Mouse (Mus musculus) liver, embryonic 15.5 days (tissue): ENCODE data around the gene Stat2. TPM values are rescaled to one million over a fixed set of nuclear protein-coding genes. Genes with fewer than 3 reads are reported as not detected.
"Not testable (repeated sequence)": the region's sequence is repeated elsewhere in the genome, so short reads cannot be mapped to it uniquely, and the experiment has no call there.

Source experiments
- ATAC-seq: fragments of 200-750 bp; cut with Nextera tagmentation; 2 replicates; pipeline ENCODE4 v1.8.0; 2017; ENCODE audit warnings: moderate number of reproducible peaks, mild to moderate bottlenecking, moderate library complexity; ENCODE audit not compliant: insufficient read depth
- H3K27ac ChIP-seq: fragments of 300-500 bp; sonication (generic); replicated peaks from 2 replicates; pipeline ENCODE4 v1.5.1; 2015; ENCODE audit warnings: mild to moderate bottlenecking, inconsistent platforms
- H3K27me3 ChIP-seq: fragments of 300-500 bp; sonication (generic); 2 replicates; pipeline ENCODE4 v1.6.1; 2015; ENCODE audit warnings: mild to moderate bottlenecking, inconsistent platforms
- H3K36me3 ChIP-seq: fragments of 300-500 bp; sonication (generic); replicated peaks from 2 replicates; pipeline ENCODE4 v1.6.1; 2015; ENCODE audit warnings: moderate library complexity, mild to moderate bottlenecking, inconsistent platforms
- H3K4me1 ChIP-seq: fragments of 300-500 bp; sonication (generic); replicated peaks from 2 replicates; pipeline ENCODE4 v1.6.1; 2015; ENCODE audit warnings: inconsistent platforms
- H3K4me2 ChIP-seq: fragments of 300-500 bp; sonication (generic); 2 replicates; pipeline ENCODE4 v1.6.1; 2015; ENCODE audit warnings: moderate library complexity, mild to moderate bottlenecking, inconsistent platforms
- H3K4me3 ChIP-seq: fragments of 300-500 bp; sonication (generic); replicated peaks from 2 replicates; pipeline ENCODE4 v1.5.1; 2015; ENCODE audit warnings: mild to moderate bottlenecking, inconsistent platforms
- H3K9ac ChIP-seq: fragments of 300-500 bp; sonication (generic); 2 replicates; pipeline ENCODE4 v1.6.1; 2015; ENCODE audit warnings: moderate library complexity, mild to moderate bottlenecking, inconsistent platforms
- H3K9me3 ChIP-seq: fragments of 300-500 bp; sonication (generic); replicated peaks from 2 replicates; pipeline ENCODE4 v1.6.1; 2016; ENCODE audit warnings: inconsistent platforms
- WGBS: fragments of 180-500 bp; shearing (Covaris S2); methylation state at CpG from one replicate; pipeline ENCODE4 v1.1.7; 2015; ENCODE audit warnings: mixed read lengths; ENCODE audit not compliant: insufficient replicate concordance; 5-methylcytosine and 5-hydroxymethylcytosine counted together
- polyA plus RNA-seq: library from polyadenylated mRNA; unstranded; fragments of >200 nt; fragmentation: Nextera tagmentation; extraction: Ambion mirVana; gene quantifications from 2 replicates; pipeline ENCODE4 v1.2.1, GENCODE M21; 2015

The Stat2 gene
- polyA plus RNA-seq, 1 experiment from 2014 or later, result 6.8 TPM

DNA sequence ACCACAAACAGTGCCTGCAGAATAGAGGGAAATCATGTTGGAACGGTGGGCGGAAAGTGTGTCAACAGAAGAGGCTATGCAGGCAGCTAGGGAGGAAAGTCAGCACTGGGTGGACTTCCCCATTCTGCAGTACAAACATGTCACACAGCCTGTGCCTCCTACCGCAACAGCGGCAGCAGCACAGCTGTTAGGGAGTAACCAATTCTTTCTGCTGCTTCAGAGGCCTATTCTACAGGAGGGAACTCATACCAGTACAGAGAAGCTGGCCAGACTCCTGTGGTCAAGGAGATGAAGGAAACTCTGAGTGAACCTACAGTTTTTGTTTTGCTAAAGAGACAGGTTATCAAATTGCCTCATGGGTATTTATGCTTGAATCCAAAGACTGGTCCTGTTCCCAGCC lies 11.4 kb upstream of the Stat2 start:
- 13% methylated on average over 4 of the region's 4 CpGs for WGBS
- no peak overlapping the region for H3K4me3 ChIP-seq
- 0 out of 2 replicates have a peak, but pooled peaks have one; percentile 20 for ATAC-seq

DNA sequence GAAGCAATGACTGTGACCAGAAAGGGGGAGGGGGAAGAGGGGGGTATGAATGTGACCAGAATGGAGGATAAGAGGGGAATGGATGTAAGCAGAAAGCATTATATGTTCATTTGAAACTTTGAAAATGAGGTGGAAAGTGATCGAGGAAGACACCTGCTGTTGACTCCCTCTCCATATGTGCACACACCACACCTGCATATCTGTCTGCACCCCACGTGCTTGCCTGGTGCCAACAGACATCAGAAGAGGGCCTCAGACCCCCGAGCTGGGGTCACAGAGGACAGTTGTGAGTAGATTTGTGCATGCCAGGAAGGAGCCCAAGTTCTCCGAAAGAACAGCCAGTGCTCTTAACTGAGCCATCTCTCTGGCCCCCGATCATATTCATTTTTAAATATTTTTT lies 10.4 kb upstream of the Stat2 start:
- no peak overlapping the region for H3K4me2 ChIP-seq
- no peak for ATAC-seq
- WGBS, result 57% methylated on average over 5 of the region's 5 CpGs

More for the DNA sequence above, 11.4 kb upstream of the Stat2 start:
- Histone ChIP-seq H3K4me2 (no peak overlapping the region), H3K4me1 (peaks cover 11% of the 10 kb centered on the region), H3K9me3 (no peaks in the 10 kb centered on the region), H3K36me3 (no peaks in the 10 kb centered on the region), H3K27ac (peak overlapping the region; percentile 30; the same call in 1 of the 2 replicates), H3K9ac (no peak overlapping the region), H3K27me3 (no peaks in the 10 kb centered on the region)

GRCm38 (mm10) chr10:128260376-128260775 lies 10.0 kb upstream of the Stat2 start:
- 77% methylated on average over 7 of the region's 7 CpGs for WGBS
- not testable (repeated sequence) for ATAC-seq, H3K4me2 ChIP-seq, H3K4me3 ChIP-seq, H3K36me3 ChIP-seq, H3K9ac ChIP-seq, H3K27ac ChIP-seq, H3K9me3 ChIP-seq, H3K27me3 ChIP-seq, H3K4me1 ChIP-seq

More for the DNA sequence above, 10.4 kb upstream of the Stat2 start:
- Histone ChIP-seq H3K27me3 (no peaks in the 10 kb centered on the region), H3K36me3 (no peaks in the 10 kb centered on the region), H3K9me3 (no peaks in the 10 kb centered on the region), H3K4me3 (no peak overlapping the region), H3K4me1 (peaks cover 8% of the 10 kb centered on the region), H3K9ac (no peak overlapping the region), H3K27ac (no peak overlapping the region)

DNA sequence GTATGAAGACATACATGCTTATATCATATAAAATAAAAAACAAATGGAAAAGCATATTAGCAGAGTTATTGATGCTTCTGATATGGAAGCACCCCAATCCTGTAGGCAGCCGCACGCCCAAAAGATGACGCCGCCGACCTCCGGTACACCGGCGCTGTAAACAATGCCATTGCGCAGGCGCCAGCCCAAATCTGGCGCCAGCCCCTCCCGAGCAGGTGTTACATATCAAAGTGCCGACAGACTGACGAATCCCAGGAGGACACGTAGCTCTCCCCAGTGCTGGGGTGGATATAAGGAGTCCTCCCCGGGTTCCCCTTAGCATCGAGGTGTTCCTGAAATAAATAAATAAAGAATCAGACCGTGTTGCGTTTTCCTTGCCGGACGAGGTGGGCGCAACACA lies 8.1 kb upstream of the Stat2 start:
- no peaks in the 10 kb centered on the region for H3K27me3 ChIP-seq
- H3K27ac ChIP-seq, result no peak overlapping the region
- H3K4me2 ChIP-seq, result no peak overlapping the region
- no peak for ATAC-seq
- peaks cover 8% of the 10 kb centered on the region for H3K4me1 ChIP-seq
- no peaks in the 10 kb centered on the region for H3K9me3 ChIP-seq
- no peaks in the 10 kb centered on the region for H3K36me3 ChIP-seq
- no peak overlapping the region for H3K9ac ChIP-seq
- H3K4me3 ChIP-seq, result no peak overlapping the region
- 80% methylated on average over 22 of the region's 22 CpGs for WGBS

DNA sequence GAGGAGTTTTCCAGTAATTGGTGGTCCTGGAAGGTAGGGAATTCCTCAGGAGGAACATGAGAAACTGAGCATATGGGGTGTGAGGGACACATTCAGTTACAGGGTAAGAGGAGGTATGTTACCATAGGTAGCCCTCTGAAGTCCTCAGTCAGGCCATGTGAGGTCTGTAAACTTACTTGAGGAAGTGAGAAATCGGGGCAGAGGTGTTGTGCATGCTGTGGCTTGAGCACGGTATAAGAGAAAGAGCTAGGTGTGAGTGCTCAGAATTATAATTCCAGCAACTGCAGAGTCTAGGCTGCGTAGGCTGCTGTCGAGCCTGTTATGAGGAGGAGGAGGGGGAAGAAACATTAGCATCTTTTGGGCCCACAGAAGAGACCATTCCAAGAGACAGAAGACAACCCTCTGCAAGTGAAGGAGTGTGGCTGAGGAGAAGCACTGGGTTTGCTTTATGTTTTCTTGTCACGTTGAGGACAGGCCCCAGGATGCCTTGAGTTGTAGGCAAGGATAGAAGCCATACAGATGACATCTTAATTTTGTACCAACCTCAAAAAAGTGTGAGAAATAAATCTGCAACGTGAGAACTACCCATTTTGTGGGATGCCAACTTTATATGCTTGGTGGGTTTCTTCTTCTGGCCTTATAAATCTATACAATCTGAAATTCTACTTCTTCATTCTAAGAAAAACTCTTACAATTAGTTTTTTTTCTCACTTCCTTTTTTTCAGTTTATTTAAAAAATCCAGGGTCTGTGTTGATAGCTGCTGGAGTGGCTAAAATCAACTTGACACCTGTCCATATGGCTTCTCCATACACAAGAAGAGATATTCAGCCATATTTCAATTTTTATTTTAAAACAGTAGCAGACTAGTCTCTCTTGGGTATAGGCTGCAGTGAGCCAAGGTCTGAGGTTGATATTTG lies 6.7 kb upstream of the Stat2 start:
- Histone ChIP-seq H3K27ac (no peak overlapping the region), H3K9ac (no peak overlapping the region), H3K4me3 (no peak overlapping the region), H3K4me1 (peaks cover 8% of the 10 kb centered on the region), H3K36me3 (no peaks in the 10 kb centered on the region), H3K27me3 (no peaks in the 10 kb centered on the region), H3K4me2 (no peak overlapping the region), H3K9me3 (no peaks in the 10 kb centered on the region)
- ATAC-seq, result no peak
- WGBS, result 66% methylated on average over 6 of the region's 6 CpGs

DNA sequence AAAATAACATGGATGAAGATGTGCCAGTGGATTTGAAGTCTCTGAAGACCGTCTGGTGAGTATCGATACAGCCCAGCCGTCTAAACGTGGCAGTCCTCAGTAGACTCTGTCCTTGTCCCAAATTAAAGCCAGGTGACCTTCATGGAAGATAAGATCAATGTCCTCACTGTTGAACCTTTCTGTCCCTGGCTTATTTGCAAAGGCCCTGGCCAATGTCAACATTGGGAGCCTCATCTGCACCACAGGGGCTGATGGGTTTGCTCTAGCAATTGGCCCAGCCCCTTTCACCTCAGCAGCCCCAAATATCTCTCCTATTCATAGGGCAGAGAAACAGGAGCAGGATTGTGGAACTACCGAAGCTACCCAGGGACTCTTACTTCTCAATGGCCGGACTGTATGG lies 2.0 kb upstream of the Stat2 start, which contains the start of gene Apof:
TSS of gene Apof (plus strand) at position 301 of the 400 bp plus-strand sequence.
- Histone ChIP-seq H3K4me2 (peak within 1 kb of the TSS; percentile 83), H3K27ac (peak within 1 kb of the TSS; percentile 48), H3K4me3 (peak within 1 kb of the TSS; percentile 79)

GRCm38 (mm10) chr10:128269206-128269910 lies 1.0 kb upstream of the Stat2 start:
- H3K4me3 ChIP-seq, result peak overlapping the region; percentile 79
- peak overlapping the region; percentile 73 for H3K27ac ChIP-seq
- H3K9ac ChIP-seq, result peak overlapping the region; percentile 59; the same call in 1 of the 2 replicates

More for the DNA sequence above, 2.0 kb upstream of the Stat2 start, which contains the start of gene Apof:
- ATAC-seq, result peak; percentile 17
- Histone ChIP-seq H3K27me3 (no peaks in the 10 kb centered on the region), H3K9ac (no peak within 1 kb of the TSS), H3K36me3 (no peaks in the 10 kb centered on the region), H3K9me3 (no peaks in the 10 kb centered on the region), H3K4me1 (peaks cover 28% of the 10 kb centered on the region)
- 70% methylated on average over 6 of the region's 6 CpGs for WGBS

DNA sequence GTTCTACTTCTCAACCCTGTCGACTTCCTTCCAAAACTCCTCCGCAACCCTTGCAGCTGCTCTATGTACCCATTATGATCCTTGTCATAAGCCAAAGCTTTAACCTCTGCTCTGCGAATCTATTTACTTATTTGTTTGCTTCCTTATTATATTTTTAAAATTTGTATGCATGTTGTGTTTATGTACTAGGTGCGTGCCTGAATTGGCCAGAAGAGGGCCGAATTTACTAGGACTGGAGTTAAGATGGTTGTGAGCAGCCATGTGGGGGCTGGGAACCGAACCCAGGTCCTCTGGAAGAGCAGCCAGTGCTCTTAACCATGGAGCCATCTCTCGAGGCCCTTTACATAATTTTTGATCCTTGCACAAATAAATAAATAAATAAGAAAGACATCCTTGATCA lies 507 bp downstream of the Stat2 start:
- ATAC-seq, result no peak
- Histone ChIP-seq H3K4me1 (peaks cover 28% of the 10 kb centered on the region), H3K9me3 (no peaks in the 10 kb centered on the region), H3K27ac (peak overlapping the region; percentile 75), H3K9ac (peak overlapping the region; percentile 78), H3K36me3 (no peaks in the 10 kb centered on the region), H3K4me3 (peak overlapping the region; percentile 79), H3K4me2 (peak overlapping the region; percentile 83), H3K27me3 (no peaks in the 10 kb centered on the region)
- WGBS, result 31% methylated on average over 7 of the region's 7 CpGs

More at GRCm38 (mm10) chr10:128269206-128269910, 1.0 kb upstream of the Stat2 start:
- no peaks in the 10 kb centered on the region for H3K27me3 ChIP-seq
- ATAC-seq, result no peak
- no peaks in the 10 kb centered on the region for H3K9me3 ChIP-seq
- H3K36me3 ChIP-seq, result no peaks in the 10 kb centered on the region
- WGBS, result 79% methylated on average over 16 of the region's 16 CpGs
- peak overlapping the region; percentile 83 for H3K4me2 ChIP-seq
- peaks cover 28% of the 10 kb centered on the region for H3K4me1 ChIP-seq

DNA sequence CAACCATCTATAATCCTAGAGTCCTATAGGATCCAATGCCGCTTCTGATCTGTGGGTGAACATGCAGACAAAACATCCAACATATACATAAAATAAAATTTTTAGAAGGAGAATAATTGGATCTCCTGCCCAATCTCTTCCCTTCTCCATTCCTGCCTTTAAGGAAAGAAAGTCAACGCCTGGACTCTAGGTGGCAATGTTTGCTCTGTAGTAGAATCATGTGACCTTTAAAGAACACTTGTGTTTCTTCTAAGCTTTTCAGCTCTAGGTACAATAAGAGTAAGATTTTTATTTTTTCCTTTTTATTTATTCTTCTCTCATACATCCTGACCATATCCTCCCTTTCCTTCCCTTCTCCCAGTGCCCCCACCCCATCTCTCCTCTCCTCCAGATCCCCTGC lies 1.5 kb downstream of the Stat2 start:
- WGBS, result 65% methylated on average over 2 of the region's 2 CpGs
- Histone ChIP-seq H3K4me1 (peaks cover 28% of the 10 kb centered on the region), H3K27ac (no peak overlapping the region), H3K9me3 (no peaks in the 10 kb centered on the region), H3K27me3 (no peaks in the 10 kb centered on the region), H3K9ac (no peak overlapping the region), H3K4me3 (peak overlapping the region; percentile 79; the same call in 1 of the 2 replicates), H3K36me3 (0 out of 2 replicates have a peak, but pooled peaks cover 9% of the 10 kb centered on the region), H3K4me2 (peak overlapping the region; percentile 83)
- ATAC-seq, result no peak

DNA sequence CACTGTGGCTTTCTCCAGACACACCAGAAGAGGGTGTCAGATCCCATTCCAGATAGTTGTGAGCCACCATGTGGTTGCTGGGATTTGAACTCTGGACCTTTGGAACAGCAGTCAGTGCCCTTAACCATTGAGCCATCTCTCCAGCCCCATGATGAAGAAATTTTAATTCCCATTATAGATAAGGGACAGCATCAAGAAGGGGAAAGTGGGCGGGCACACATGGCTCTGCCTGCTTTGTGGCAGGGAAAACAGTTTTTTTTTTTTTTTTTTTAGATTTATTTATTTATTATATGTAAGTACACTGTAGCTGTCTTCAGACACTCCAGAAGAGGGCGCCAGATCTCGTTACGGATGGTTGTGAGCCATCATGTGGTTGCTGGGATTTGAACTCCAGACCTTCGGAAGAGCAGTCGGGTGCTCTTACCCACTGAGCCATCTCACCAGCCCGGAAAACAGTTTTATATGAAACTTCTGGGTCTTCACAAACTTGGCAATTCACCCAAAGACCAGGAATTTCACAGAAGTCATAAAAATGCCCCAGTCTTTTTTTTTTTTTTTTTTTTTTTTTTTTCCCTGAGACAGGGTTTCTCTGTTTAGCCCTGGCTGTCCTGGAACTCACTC lies 2.6 kb downstream of the Stat2 start:
- 61% methylated on average over 6 of the region's 7 CpGs for WGBS
- H3K9ac ChIP-seq, H3K27me3 ChIP-seq, H3K4me3 ChIP-seq, H3K4me2 ChIP-seq, ATAC-seq, H3K9me3 ChIP-seq, H3K27ac ChIP-seq: not testable (repeated sequence)
- peaks cover 28% of the 10 kb centered on the region for H3K4me1 ChIP-seq
- H3K36me3 ChIP-seq, result peaks cover 14% of the 10 kb centered on the region; the same call in 1 of the 2 replicates
